Mouse (Mus musculus) kidney, adult 18-20 months (tissue): ENCODE data around the gene Mospd3.
"Not testable (repeated sequence)": the region's sequence is repeated elsewhere in the genome, so short reads cannot be mapped to it uniquely, and the experiment has no call there.

Experiments
- DNase-seq: peaks from one replicate; pipeline ENCODE4 v3.0.0; 2021

Gene Mospd3

DNA sequence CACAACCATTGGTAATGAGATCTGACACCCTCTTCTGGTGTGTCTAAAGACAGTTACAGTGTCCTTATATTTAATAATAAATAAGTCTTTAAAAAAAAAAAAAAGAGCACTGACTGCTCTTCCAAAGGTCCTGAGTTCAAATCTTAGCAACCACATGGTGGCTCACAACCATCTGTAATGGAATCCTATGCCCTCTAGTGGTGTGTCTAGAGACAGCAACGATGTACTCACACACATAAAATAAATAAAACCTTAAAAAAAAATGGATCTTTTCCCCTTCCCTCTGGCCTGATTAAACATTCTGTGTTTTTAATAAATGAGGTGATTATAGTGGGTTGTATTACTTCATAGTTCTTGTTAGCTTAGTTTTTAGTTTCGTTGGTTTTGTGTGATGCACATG is 14.1 kb upstream of the Mospd3 start:
- not testable (repeated sequence) for DNase-seq

DNA sequence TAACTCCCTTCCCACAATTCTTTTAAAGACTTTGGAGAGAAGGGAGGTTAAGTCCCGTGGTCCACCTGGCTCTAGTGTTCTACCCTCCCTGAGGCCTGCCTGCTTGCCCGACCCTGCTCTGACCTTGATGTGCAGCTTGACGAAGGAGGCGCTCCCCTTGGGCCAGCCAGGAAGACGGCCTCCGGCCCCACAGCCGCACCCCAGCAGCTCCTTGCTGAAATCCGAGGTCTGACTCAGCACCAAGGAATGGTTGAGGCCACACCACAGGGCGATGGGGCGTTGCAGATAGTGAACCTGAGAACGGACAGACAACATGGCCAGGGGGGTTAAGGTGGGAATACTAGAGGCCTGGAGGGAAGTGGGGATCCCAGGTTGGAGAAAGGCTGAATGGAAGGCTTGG is 12.7 kb upstream of the Mospd3 start, which contains the start of gene Pcolce:
TSS of gene Pcolce (minus strand) at position 235 of the 400 bp plus-strand sequence.
- peak; percentile 23 for DNase-seq

- DNase-seq, result no peak
Observed at GRCm38 (mm10) chr5:137613076-137613475, 12.2 kb upstream of the Mospd3 start.

- peak; percentile 44 for DNase-seq
Observed at GRCm38 (mm10) chr5:137611245-137611602, 10.4 kb upstream of the Mospd3 start.

- DNase-seq, result peak; percentile 79
Observed at GRCm38 (mm10) chr5:137610548-137611244, 9.8 kb upstream of the Mospd3 start.

- DNase-seq, result no peak
Observed at GRCm38 (mm10) chr5:137610056-137610455, 9.2 kb upstream of the Mospd3 start.

DNA sequence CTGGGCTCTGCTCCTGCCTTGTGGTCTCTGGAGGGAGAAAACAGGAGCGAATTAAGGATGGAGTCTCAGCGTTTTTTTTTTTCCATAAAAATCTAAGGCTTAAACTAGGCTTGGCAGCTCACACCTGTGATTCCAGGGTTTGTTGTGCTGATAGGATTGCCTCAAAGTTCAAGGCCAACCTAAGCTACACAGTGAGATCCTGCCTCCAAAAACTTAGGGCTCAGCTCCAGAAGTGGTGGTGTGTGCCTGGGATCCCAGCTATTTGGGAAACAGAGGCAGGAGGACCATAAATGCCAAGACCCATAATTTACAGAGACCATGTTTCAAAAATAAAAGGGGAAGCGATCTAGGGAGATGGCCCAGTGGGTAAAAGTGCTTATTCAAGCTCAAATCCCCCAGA is 8.4 kb upstream of the Mospd3 start:
- DNase-seq, result no peak

DNA sequence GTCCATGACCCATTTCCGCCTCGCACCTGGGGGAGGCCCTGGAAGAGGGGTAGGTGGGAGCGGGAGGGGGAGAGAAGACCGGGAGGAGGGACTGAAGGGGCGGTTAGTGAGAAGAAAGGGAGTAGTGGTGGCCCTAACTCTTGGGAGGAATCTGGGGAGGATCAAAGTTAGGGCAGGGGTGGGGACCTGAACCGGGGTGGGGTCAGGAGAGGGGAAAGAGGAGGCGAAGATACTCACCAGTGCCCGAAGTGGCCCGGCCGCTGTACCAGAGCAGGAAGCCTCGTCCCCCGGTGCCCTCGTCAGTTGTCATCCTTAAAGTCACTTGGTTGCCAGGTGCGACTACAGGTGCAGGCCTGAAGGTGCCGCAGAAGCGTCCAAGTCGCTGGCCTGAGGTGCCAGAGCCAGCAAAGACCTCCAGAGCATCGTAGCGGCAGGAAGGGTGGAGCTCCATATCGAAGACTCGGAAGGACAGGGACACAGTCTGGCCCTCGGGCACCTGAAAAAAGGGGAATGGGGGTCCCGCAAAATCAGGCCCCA is 7.9 kb upstream of the Mospd3 start:
- DNase-seq, result no peak

- no peak for DNase-seq
Observed at GRCm38 (mm10) chr5:137607860-137608653, 7.2 kb upstream of the Mospd3 start.

DNA sequence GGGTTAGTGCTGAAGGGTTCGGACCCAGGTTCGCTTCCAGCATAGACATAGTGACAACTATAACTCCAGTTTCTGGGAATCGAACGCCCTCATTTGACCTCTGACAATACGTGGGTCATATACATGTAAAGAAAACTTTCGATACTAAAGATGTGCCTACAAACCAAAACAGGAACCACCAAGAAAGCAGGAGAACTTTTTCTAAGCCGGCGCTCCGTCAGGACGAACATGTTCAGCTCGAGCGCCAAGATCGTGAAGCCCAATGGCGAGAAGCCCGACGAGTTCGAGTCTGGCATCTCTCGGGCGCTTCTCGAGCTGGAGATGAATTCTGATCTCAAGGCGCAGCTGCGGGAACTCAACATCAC is 489 bp upstream of the Mospd3 start:
- DNase-seq, result peak; percentile 35

- no peak for DNase-seq
Observed at GRCm38 (mm10) chr5:137600281-137600618, 608 bp downstream of the Mospd3 start.

- peak; percentile 10 for DNase-seq
Observed at GRCm38 (mm10) chr5:137599600-137599999, 1.3 kb downstream of the Mospd3 start.

DNA sequence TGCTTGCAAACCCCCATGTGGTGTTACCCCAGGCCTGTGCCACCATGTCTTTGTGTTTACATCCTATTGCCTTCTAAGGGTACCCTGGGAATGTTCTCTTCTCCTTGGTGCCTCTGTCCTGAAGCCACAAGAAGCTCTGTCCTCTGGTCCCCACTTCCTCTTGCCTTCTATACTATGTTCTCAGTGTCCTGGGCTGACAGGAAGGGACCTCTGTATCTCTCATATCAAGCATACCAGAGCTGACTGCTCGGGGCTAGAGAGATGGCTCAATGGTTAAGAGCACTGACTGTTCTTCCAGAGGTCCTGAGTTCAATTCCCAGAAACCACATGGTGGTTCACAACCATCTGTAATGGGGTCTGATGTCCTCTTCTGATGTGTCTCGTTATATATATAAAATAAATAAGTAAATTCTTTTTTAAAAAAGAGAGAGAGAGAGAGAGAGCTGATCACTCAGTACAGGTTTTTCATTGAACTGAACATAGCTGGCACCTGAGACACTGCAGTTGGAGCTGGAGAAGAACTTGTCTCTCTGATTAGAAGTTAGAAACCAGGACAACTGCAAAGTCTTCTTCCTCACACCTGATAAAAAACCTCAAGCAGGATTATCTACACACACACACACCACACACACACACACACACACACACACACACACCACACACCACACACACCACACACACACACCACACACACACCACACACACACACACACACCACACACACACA is 2.6 kb downstream of the Mospd3 start:
- no peak for DNase-seq

DNA sequence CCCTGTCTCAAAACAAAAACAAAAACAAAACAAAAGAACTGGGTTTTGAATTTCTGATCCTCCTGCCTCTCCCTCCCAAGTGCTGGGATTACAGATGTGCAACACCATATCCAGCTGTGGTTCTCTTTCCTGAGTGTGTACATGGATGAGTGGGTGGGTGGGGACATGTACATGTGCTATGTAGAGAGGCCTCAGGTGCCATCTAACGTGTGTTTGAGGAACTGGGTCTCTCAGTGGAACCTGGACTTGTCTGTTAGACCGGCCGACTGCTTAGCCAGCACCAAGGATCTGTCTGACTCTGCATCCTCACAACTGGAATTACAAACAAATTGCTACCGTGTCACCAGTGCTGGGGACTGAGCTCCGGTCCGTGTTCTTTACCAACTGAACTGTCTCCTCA is 3.2 kb downstream of the Mospd3 start:
- no peak for DNase-seq

DNA sequence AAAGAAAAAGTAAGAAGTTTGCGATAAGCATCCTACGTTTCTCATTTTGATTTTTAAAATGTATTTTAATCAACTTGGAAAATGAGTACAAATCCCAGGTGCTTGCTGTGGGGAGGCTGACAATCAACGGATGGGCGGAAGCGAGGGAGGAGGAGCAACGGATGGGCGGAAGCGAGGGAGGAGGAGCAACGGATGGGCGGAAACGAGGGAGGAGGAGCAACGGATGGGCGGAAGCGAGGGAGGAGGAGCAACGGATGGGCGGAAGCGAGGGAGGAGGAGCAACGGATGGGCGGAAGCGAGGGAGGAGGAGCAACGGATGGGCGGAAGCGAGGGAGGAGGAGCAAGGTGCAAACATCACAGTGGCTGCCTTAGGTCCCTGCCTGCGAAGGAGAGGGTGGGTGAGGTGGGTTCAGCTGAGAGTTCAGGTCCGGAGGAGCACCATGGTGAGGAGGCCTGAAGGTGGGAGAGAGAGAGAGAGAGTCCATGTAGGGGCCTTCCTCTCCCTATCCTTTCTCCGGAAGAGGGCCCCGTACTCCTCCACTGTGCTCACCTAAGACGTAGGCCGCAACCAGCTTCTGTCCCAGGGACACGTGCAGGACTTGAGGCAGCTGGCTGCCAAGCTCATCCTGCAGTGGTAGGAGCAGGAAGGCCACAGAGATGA is 4.1 kb downstream of the Mospd3 start:
- peak; percentile 10 for DNase-seq

DNA sequence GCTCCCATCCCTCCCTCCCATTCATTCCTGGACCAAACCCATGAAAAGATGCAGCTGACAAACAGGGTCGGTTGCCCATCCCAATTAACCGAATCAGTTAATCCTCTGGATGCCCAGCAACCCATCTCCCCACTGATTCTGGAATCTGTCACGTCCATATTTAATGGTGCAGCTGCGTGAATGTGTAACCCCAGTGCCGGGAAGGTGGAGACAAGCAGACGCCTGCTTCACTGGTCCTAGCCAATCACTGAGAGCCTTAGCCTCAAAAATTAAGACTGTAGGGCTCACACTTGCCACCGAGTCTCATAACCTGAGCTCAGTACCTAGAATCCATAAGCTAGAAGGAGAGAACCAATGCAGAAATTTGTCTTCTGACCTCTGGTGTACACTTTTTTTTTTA is 4.9 kb downstream of the Mospd3 start:
- DNase-seq, result no peak

- no peak for DNase-seq
Observed at GRCm38 (mm10) chr5:137590507-137590906, 10.4 kb downstream of the Mospd3 start.

- peak; percentile 71 for DNase-seq
Observed at GRCm38 (mm10) chr5:137584976-137585375, 15.9 kb downstream of the Mospd3 start.

DNA sequence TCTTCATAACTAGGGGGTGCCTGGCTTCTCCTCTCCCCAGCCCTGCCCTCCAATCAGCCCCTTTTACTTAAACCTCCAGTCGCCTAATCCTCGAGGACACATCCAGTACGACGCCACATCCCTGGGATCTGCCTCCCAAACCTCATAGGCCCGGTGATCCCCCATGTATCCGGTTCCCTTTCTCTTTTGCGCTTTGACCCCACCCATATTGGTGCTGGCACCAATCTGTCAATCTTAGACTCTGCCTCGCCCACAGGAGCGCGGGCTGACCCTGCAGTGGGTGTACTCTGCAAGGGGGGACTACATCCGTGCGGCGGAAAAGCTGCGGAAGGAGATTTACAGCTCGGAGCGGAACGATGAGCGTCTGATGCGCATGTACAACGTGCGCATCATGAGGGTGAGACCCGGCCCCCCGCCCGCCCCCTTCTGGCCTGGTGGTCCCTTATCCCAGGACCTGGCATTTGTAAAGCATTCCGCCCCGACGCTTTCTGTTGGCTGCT is 17.1 kb downstream of the Mospd3 start:
- DNase-seq, result no peak

GRCm38 (mm10) chr5:137582702-137583101 is 18.2 kb downstream of the Mospd3 start:
- no peak for DNase-seq

- DNase-seq, result no peak
Observed at GRCm38 (mm10) chr5:137580246-137580645, 20.6 kb downstream of the Mospd3 start.

GRCm38 (mm10) chr5:137574470-137574901 is 26.4 kb downstream of the Mospd3 start:
- DNase-seq, result peak; percentile 38
